Mouse (Mus musculus): ENCODE data around the gene Gm6902. TPM values are rescaled to one million over a fixed set of nuclear protein-coding genes. Genes with fewer than 3 reads are reported as not detected.
"Not testable (repeated sequence)": the region's sequence is repeated elsewhere in the genome, so short reads cannot be mapped to it uniquely, and the experiment has no call there.

Gm6902 gene
- total RNA-seq (2021) = not detected
- long read RNA-seq, experiment 1 = 0 reads
- long read RNA-seq, experiment 2 = 0 reads

DNA sequence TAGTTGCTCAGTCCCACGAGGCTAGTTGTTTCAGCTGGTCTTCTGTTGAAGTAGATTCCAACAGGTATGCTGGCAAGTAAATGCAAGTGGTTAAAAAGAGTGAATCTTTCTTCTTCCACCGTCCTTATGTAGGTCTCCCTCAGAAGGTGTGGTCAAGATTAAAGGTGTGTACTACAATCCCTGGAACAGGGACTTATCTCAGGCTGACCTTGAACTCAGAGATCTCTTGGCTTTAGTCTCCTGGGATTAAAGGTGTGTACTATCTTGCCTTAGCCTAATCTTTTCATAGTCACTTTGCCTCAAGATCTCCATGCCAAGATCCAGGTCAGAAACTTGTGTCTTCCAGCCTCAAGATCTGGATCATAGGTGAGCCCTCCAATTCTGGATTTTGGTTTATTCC, at the start of gene Gm6902:
Gene Gm6902 (minus strand): TSS at position 101 of the 400 bp plus-strand sequence.
- DNase-seq = not testable (repeated sequence)

DNA sequence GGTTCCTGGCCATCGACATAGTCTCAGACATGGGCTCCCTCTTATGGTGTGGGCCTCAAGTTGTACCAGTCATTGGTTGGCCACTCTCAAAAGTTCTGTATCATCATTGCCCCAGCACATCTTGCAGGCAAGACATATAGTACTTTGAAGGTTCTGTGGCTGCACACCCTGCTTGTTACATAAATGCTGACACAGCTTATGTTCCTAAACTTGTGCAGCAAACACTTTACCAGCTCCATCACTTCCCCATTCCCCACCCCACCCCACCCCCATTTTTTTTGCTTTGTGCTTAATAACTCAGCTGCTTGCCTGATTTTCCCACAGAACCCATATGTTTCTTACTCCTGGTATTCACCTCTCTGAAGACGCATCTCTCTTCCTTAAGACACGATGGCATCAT, 22.2 kb upstream of the Gm6902 start, which contains the start of gene Nlrp4e:
Gene Nlrp4e (plus strand): TSS at position 301 of the 400 bp plus-strand sequence.
- DNase-seq = not testable (repeated sequence)

DNA sequence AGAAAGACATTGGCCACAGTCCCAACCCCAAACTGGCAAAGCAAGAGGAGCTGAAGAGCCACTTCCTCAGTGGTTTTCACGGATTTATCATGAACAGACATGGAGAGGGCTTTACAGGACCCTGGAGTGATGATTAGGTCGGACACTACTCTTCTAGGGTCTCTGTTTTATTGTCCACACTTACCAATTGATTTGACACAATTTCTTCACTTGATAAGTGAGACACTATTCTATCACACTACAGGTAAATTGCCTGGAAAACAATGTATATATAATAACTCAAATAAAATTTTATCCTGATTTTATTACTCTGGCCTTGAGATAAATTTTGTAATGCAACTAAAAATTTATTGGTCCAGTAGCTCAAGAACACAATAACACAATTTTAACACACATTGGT, 27.1 kb downstream of the Gm6902 start, which contains the start of gene Vmn1r166:
Gene Vmn1r166 (minus strand): TSS at position 101 of the 400 bp plus-strand sequence.
- not testable (repeated sequence) for DNase-seq

Other genes with a start within 250 kb of the Gm6902 start
- gene Vmn1r163, start 223.4 kb downstream of the Gm6902 start, total RNA-seq (2021) = not detected
- not detected for gene Gm8720, start 211.4 kb downstream of the Gm6902 start, total RNA-seq (2021)
- gene Gm10662, start 134.4 kb downstream of the Gm6902 start, total RNA-seq (2021) = not detected
- gene Vmn1r165, start 61.6 kb downstream of the Gm6902 start, total RNA-seq (2021) = not detected
- gene Vmn1r166, start 27.2 kb downstream of the Gm6902 start, total RNA-seq (2021) = not detected
- gene Nlrp4e, start 22.3 kb upstream of the Gm6902 start, total RNA-seq (2021) = not detected
- gene Nlrp5, start 107.0 kb upstream of the Gm6902 start, total RNA-seq (2021) = under 1 TPM in 1 of 2 experiments, not detected in 1; 0.10 TPM
- gene Vmn1r167, start 228.3 kb upstream of the Gm6902 start, total RNA-seq (2021) = not detected